Mouse (Mus musculus) layer of hippocampus, adult 18-20 months (tissue): ENCODE data around the gene Nfya. TPM values are rescaled to one million over a fixed set of nuclear protein-coding genes. Genes with fewer than 3 reads are reported as not detected.
A peak's percentile ranks its signal among the peaks of the same experiment; 100 is the strongest.
"Not testable (repeated sequence)": the region's sequence is repeated elsewhere in the genome, so short reads cannot be mapped to it uniquely, and the experiment has no call there.

Experiments used
- DNase-seq, 2 experiments: peaks; one replicate each; pipeline ENCODE4 v3.0.0; 2022; ENCODE audit warnings: low spot score in 2 of 2
- total RNA-seq, 2 experiments: library from RNA; stranded (reverse); gene quantifications; 2 replicates each; pipeline ENCODE4 v1.2.3; 2021

The Nfya gene
- total RNA-seq, 2 experiments from 2014 or later: 28.4 to 31.7 TPM

DNA sequence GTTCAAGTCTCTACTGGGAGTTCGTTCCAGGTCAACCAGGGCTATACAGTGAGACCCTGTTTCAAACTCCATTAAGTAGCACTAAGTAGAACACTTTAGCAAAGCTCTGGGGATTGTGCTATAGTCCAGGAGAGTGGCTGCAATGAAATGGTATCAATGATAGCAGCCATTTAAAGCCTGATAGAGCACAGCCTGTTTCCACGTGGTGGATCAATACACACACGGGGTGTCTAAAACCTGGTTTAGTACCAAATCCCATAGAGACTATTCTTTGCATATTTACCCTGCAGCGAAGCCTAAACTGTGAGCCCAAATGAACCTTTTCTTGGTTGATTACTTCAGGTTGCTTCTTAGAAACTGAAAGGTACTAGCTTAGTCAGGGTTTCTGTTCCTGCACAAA is 8.0 kb downstream of the Nfya start:
- no peak for DNase-seq

DNA sequence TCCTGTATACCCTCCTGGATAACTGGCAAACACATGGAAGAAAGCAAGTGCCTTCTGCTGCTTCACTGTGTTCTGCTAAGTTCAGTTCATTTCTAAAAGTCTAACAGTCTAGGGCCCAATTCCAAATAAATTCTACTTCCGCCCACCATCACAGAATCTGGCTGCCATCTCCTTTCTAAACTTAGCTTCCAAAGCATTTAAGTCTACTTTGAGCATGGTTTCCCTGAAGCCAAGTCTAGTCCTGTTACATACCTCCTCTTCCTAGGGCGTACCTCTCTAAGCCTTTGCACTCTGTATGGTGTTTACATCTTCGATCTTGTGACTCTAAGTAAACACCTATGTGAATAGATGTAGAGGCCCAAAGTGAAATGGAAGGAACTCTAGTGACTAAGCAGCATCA is 17.1 kb downstream of the Nfya start:
- DNase-seq: peak in 1 of 2 experiments; percentile 67

DNA sequence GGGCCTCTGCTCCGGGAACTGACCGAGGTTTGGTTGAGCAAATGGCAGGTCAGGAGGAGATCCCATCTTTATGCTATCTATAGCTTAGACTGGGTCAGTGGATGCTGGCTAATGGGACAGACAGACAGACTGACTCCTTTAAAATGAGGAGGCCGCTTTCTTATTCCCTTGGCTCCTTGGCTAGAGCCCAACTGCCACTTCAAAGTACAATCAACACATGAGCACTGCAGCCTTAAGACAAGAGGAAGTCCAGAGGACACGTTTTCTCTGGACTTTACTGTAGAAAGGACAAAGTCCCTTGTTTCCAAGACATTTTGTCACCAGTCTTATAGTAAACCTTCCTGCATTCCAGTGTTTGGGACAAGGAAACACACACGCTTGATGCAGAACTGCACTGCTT is 18.3 kb downstream of the Nfya start:
- DNase-seq: no peak

DNA sequence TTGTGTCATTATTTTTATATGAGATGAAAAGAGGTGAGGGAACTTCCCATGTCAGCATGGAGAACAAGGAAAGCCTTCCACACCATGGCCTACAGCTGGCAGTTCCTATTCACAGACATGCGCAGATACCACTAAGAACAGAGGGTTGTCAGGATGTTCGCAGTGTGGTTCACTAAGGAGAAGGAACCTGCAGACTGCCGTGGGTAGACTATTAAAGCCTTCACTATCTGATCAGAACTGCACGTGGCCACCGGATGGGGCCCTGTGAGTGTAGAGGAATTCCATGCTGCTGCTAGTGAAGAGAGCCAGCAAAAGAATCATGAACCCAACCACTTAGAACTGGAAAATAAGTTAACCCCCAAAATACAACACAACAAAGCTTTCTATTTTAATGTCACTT is 20.3 kb downstream of the Nfya start:
- DNase-seq: no peak

DNA sequence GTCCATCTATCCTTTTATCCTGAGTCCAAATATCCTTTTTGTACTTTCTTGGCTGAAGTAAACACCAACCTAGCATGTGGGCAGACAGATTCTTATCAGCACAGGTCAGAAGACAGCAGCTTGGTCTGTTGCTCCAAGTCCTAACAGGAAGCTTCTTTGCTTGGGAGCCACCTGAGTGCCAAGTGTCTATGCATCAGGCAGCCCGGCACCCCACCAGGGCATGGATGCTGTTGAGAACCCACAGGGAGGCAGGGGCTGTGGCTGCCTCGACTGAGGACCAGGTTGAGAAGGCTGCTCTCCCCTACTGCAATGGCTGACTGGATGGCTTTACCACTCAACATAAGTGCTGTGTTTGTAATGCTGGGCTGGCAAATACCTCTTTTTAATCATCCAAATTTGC is 21.0 kb downstream of the Nfya start:
- no peak for DNase-seq

DNA sequence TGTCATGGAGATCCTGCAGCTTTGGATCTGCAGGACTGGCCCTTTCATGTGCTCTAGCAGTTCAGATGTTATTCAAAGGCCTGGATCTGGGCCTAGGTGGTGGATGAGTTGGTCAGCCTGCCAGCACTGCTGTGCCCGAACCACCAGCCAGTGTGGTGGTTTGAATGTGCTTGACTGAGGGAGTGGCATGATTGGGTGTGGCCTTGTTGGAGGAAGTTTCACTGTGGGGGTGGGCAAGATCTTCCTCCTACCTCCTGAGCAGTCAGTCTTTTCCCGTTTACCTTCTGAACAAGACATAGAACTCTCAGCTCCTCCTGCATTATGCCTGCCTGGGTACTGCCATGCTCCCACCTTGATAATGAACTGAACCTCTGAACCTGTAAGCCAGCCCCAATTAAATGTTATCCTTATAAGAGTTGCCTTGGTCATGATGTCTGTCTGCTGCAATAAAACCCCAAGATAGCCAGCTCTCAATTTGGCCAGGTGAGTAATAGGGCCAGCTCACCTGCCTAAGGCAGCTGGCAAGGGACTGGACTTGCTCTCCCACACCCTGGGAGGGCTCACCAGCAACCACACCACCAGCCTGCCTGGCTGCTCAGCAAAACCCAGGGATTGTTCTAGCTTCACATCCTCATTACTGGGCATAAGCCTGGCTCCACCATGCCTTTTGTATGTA is 23.8 kb downstream of the Nfya start:
- no peak for DNase-seq

DNA sequence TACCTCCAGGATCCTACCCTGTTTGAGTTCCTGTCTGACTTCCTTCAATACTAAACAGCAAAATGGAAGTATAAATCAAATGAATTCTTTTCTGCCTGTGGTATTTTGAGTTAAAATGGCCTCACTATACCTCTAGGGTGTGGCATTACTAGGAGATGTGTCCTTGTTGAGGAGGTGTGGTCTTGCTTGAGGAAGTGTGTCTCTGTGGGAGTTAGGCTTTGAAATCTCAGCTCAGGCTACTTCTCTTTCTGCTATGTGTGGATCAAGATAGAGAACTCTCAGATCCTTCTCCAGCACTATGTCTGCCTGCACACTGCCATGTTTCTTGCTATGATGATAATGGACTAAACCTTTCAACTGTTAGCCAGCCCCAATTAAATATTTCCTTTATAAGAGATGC is 30.7 kb downstream of the Nfya start:
- DNase-seq: no peak

DNA sequence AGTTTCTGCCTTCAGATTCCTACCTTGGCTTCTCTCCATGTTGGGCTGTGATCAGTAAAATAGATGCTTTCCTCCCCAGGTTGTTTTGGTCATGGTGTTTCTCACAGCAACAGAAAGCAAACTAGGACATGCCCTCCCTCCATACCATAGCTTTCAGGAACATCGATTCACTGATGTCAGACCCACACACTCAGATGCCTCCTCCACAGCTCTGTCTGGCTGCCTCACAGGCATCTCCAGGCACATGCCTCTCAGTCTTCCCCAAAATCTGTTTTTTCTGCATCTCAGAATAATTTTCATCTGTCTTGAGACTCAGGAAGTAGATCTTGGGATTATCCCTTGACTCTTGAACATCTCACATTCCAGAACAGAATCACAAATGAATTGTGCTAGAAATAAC is 33.6 kb downstream of the Nfya start:
- DNase-seq: no peak

DNA sequence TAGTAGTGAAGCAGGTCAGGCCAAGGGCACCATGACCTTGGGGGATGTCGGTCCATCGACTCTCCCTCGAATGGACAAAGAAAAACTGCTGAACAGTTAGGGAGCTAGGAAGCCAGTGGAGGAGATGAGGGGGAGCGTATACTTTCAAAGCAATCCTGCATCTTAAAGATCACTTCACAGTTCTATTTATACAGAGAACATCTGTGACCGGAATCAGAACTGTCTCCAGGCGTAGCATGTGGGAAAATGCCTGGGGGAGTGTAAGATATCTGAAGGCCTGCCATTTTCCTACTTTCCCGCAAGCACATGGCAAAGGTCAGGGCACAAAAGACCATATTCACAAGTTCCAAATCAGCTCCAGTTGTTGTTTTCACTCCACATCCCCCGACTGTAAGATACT is 36.7 kb downstream of the Nfya start:
- no peak for DNase-seq

DNA sequence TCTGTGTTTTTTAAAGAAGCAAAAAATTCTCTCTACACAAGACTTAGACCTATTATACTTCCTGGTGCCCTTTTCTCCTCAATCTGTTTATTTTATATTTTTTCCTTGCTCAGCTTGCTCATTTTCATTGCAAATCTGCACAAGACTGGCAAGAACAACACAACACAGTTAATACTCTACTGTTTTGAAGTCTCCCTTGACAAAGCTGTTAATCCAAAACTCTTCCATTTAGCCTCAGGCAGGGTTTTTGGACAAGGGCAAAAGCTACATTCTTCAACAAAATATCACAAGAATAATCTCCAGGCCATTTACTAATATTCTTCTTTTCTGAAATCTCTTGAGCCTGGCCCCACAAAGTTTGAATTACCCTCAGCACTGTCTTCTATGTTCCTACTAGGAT is 38.1 kb downstream of the Nfya start:
- no peak for DNase-seq

DNA sequence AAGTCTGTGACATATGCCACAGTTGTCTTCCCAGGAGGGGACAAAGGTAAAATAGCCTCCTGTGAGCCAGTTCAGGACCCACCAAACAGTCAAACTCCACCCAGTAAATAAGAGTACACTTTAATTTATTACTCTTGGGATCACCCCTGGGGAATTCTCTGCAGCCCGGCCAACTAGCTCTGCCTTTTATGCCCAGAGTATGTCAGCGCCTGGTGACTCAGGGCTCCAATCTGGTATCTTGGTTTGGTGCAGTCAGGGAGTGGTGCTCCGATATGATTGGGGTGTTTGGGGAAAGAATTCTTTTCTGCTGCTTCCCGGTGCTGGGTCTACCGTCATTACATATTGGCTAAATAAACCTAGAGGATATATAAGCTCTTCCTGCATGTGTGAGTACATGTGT is 42.9 kb downstream of the Nfya start:
- DNase-seq: no peak

DNA sequence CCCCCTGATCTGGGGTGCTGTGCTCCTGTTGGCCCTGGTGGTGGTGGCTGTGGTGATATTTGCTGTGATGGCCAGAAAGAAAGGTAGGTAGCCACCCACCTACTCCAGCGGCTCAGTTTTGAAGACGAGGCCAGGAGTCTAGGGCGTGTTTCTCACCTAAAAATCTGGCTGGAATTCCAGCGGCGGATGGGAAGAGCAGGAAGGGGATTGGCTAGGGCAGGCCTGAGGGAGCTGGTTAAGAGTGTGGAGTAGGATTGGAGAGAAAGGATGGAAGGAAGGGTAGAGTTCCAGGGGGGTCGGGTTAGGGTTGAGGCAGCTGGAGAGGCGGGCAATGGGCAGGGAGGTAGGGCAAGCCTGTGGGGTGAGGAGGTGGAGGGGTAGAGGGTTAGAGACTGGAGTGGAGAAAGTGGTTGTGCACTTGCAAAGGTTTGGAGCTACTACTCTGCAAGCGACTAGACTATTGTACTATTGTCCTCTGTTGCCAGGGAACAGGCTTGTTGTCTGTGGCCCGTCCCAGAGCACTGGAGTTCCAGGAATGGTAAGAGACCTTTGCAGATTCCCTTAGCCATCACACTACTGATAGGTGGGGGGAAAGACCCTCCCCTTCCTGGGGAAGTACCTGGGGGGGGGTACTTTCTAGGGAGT is 44.1 kb downstream of the Nfya start:
- DNase-seq: no peak

DNA sequence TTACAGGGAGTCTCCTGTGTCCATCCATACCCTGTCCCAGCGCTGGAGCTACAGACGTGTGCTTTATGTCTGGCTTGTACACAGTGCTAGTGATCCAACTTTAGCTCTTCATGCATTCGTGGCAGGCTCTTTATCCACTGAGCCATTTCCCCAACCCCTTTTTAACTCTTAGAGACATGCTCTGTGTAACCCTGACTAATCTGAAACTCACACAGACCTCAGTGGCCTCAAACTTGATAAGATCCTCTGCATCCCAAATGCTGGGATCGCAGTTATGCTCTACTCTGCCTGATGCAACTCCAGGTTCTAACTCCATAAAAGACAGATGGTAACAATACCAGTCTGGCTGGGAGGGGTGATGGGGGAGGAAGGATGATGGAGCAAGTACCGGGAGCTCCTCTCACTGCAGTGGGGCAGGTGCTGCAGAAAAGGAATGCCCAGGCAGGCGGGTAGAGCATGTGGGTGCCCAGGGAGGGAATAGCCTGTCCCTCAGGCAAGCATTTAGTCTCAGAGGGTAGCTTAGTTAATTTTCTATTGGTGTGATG is 46.2 kb downstream of the Nfya start:
- DNase-seq: peak in 1 of 2 experiments; percentile 10

DNA sequence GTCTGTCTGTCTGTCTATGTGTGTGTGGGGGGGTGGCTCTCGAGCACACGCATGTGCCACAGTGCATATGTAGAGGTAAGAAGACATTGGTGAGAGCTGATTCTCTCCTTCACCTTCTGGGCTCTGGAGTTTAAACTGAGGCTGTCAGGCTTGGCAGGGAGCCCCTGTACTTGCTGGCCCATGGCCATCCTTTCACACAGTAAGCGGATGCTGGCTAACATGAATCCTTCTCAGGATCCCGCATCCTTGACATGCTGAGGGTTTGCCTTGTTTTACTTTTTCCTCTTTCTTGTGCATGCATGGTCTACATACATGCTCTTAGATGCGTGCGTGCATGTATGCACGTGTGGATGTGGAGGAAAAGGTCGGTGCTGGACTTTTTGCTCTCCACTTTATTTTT is 46.7 kb downstream of the Nfya start:
- peak in 1 of 2 experiments; percentile 22 for DNase-seq

DNA sequence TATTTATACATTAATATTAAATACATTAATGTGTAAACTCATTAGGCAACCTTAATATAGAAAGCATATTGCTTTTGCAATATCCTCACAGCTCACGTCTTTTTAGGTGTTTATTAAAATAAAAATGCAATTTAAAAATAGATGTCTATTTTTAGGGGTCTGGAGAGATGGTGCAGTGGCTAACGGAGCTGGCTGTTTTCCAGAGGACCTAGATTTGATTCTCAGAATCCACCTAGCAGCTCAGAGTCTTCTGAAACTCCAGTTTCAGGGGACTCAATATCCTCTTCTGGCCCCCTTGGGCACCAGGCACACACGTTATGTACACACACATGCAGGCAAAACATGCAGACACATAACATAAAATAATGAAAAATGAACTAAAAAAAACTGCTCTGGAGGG is 47.4 kb downstream of the Nfya start:
- DNase-seq: no peak

DNA sequence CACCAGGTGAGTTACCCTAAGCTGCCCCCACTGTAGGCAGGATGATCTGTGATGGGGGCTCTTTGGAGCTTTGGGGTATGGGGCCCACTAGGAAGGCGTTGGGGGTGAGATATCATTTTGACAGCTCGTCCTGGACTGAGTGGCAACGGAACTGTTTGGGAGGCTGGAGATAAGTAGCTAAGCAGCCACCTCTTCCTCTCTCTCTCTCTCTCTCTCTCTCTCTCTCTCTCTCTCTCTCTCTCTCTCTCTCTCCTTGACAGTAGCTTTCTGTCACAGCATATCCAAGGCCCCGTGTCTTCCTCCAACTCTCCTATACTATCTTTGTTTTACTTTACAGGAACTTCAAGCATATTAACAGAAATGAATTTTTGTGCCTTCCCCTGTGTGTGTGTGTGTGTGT is 49.2 kb downstream of the Nfya start:
- no peak for DNase-seq

DNA sequence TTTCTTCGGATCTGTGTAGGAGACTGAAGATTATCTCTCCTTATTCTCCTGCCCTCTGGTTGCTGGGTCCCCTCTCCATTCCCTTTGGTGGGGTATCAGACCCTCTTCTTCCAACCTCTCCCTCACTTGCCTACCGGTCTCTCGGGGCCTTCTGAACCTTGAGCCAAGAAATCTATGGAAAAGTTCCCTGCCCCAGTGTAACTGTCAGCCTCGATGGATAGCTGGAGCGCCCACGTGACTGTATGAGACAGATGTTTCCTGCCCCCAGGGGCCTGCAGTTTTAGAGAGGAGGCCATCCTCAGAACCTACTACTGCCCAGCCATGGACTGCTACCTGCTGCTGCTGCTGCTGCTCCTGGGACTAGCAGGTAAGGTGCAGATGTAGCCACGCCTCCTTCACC is 50.1 kb downstream of the Nfya start, which contains the start of gene Treml1:
Treml1 (plus strand) TSS at position 301 of the 400 bp plus-strand sequence.
- DNase-seq: no peak

DNA sequence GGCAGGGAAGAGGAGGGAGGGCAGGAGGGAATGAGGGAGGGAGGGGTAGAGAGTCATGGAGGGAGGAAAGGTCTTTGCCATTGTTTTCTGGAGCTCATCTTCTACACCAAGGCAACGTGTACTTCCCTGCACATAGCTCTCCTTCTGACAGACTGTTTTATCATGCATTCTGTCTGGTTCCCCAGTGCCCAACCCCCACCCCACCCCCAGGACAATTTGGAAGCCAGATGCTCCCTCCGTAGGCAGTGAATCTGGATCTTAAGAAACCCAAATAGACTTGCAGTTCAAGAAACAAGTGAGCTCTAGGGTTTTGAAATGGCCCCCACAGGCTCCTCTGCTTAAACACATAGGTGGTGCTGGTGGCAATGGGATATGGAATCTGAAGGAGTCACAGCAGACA is 51.8 kb downstream of the Nfya start:
- DNase-seq: peak in 1 of 2 experiments; percentile 10

DNA sequence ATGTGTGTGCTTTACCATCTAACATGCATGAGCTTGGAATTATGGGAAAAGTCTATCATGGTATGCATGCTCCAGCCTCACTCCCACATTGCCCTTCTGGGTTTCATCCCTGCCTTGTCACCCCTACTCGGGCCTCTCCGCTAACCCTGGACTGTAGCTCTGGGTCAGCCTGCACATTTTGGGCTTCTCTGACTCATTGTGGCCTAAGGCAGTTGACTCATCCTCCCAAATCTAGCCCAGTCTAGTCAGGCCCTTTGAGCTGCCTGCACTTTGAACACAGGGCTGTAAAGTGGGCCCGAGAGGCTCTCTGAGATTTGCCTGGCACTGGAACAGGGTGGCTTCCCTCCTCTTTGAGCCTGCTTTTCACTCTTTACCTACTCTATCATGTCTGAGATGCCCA is 53.9 kb downstream of the Nfya start:
- no peak for DNase-seq

DNA sequence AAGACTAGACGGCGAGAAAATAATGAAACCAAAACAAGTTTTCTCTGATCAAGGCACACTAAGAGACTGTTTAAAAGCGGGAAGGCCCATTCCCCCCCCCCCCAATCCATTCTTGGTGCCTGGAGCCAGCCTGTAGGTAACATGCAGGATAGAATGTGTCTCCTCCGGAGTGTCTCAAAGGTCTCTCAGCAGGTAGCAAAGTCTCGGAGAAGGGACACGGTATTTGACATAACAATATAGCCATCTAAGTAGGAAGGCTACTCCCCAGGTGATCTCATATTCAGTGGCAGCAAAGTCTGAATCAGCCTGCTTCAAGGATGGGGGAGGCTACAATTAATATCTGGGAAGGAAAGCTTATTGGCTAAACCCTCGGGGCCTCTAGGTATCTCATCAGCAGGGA is 56.7 kb downstream of the Nfya start:
- DNase-seq: not testable (repeated sequence)

DNA sequence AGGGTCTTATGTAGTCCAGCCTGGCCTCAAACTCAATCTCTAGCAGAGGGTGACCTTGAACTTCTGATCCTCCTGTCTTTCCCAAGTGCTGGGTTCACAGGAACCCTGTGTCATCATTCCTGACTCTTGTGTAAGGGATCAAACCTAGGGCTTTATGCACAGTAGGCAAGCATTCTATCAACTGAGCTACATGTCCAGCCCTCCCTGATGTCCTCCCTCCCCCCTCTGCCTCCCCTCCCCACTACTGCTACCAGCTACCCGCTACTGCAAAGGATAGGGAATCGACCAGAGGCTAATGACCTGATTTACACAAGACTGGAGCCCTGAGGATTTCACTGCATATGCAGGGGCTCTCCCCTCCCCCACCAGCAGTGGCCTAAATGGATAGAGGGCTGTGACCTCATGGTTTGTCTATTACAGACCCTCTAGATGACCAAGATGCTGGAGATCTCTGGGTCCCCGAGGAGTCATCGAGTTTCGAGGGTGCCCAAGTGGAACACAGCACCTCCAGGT is 59.0 kb downstream of the Nfya start:
- no peak for DNase-seq

DNA sequence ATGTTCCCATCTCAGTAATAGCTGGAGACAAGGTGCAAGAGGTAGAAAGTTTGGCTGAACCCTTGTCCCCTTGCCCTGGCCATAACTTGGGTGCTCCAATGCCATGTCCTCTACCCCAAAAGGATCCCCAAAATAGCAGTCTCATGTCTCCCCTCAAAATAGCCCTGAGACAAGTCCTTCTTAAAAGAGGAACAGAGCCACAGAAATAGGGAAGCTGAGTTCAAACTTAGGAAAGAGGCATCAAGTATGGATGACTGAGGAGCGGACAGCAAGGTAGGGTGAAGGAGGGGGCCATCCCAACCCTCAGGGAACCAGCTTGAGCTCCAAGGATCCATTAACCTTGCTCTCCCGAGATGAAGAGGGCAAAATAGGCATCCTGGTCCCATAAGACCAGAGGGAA is 62.4 kb downstream of the Nfya start:
- DNase-seq: no peak

DNA sequence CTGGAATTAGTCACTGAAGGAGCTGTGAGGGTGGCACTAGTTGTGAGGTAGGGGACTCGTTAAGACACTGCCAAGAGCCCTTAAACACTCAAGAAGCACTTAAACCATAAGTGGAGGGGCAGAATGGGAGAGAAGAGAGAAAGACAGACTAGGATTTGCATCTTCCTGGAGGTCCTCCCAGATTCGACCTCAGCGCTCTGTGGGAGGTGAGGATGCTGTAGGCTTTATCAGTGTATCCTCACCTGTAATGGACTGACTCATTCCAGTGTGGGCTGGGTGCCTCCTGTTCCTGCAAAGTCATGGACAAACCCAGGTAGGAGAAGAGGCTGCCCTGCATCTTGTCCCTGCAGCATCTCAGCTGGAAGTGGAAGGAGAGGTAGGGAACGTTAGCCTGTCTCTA is 62.9 kb downstream of the Nfya start:
- no peak for DNase-seq
